Mouse (Mus musculus) MEL (cell line): ENCODE measurements at regions not wholly inside any gene's neighbourhood (a gene's known extent, or its start where the extent isn't known, plus 50 kb on each side); places are given as distances from the start of the nearest gene placed in this dataset.

ENCODE experiments used
- CTCF ChIP-seq, 3 experiments: IDR thresholded peaks in 2 of 3; conservative IDR thresholded peaks in 1 of 3; 2 replicates each; pipeline ENCODE4 v1.5.1; 2011 to 2012; ENCODE audit warnings: low read length in 3 of 3, low read depth in 2 of 3, mild to moderate bottlenecking in 2 of 3, improper control_type of control experiment in 1 of 3, inconsistent platforms in 1 of 3, mixed read lengths in 1 of 3, moderate library complexity in 1 of 3; ENCODE audit not compliant: control insufficient read depth in 1 of 3, insufficient read depth in 1 of 3, poor library complexity in 1 of 3, severe bottlenecking in 1 of 3
- MAFK ChIP-seq: IDR thresholded peaks from 2 replicates; pipeline ENCODE4 v1.6.1; 2011; ENCODE audit warnings: low read depth, mild to moderate bottlenecking, low read length, improper control_type of control experiment, borderline replicate concordance
- MYB ChIP-seq: IDR thresholded peaks from 2 replicates; pipeline ENCODE4 v1.6.1; 2011; ENCODE audit warnings: mild to moderate bottlenecking, low read depth, low read length, improper control_type of control experiment
- POLR2A ChIP-seq, 2 experiments: IDR thresholded peaks; 2 replicates each; pipeline ENCODE4 v1.6.1; 2011 to 2012; ENCODE audit warnings: low read length in 2 of 2, mild to moderate bottlenecking in 2 of 2, control low read depth in 1 of 2, improper control_type of control experiment in 1 of 2, low read depth in 1 of 2, moderate library complexity in 1 of 2; ENCODE audit not compliant: control insufficient read depth in 1 of 2, insufficient read depth in 1 of 2, poor library complexity in 1 of 2
- POLR2AphosphoS2 ChIP-seq: IDR thresholded peaks from 2 replicates; pipeline ENCODE4 v1.6.1; 2011; ENCODE audit warnings: low read length, improper control_type of control experiment
- POLR2AphosphoS5 ChIP-seq: IDR thresholded peaks from 2 replicates; pipeline ENCODE4 v1.6.1; 2012; ENCODE audit warnings: low read depth, borderline replicate concordance, mild to moderate bottlenecking, inconsistent platforms, low read length, moderate library complexity, mixed read lengths
- RAD21 ChIP-seq: IDR thresholded peaks from 2 replicates; pipeline ENCODE4 v1.6.1; 2011; ENCODE audit warnings: mild to moderate bottlenecking, low read depth, low read length, improper control_type of control experiment
- SMC3 ChIP-seq: IDR thresholded peaks from 2 replicates; pipeline ENCODE4 v1.6.1; 2011; ENCODE audit warnings: low read depth, low read length, improper control_type of control experiment
- TAL1 ChIP-seq: IDR thresholded peaks from 2 replicates; pipeline ENCODE4 v1.6.1; 2012; ENCODE audit warnings: mild to moderate bottlenecking, inconsistent platforms, low read length, moderate library complexity, mixed read lengths
- TCF12 ChIP-seq: IDR thresholded peaks from 2 replicates; pipeline ENCODE4 v1.6.1; 2014; ENCODE audit warnings: low read depth, mild to moderate bottlenecking, inconsistent platforms, low read length, improper control_type of control experiment, moderate library complexity
- USF1 ChIP-seq: IDR thresholded peaks from 2 replicates; pipeline ENCODE4 v1.6.1; 2014; ENCODE audit warnings: low read depth, mild to moderate bottlenecking, inconsistent platforms, low read length, improper control_type of control experiment, moderate library complexity

DNA sequence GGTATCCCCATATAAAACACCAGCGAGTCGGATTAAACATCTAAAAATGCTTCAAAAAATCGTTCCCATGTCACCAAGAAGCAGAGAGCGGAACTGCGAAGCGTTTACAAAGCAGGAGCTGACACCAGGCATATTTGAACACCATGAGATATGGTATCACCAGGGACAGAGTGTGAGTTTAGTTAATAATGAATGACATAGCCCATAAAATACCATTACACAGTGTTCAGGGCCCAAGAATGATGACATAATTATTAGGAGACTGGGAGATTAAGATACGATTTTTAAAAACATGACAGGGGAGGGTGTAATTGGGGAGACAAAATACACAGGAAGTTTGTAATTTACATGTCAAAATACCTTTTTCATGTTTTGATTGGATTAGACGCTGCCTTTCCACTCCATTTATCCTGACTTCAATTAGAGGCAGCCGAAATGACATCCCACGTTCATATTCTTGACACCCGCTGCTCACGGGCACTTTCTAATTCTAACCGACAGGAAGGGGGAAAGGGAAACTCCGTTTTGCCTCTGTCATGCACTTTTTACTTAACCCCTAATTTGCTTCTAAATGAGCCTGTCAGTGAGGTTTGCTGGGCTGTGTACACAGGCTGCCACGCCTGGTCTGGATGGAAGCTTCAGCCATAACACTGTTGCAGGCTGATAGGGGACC is 155.6 kb downstream of the Arrdc4 start:
- TF ChIP-seq CTCF (IDR thresholded peaks at IDR 0.05 in 2 of 3, conservative IDR thresholded peaks at IDR 0.05 in 1 of 3; ENCODE audit: control insufficient read depth in 1 of 3, insufficient read depth in 1 of 3, low read depth in 2 of 3, low read length in 3 of 3, poor library complexity in 1 of 3, severe bottlenecking in 1 of 3) (no peak), TAL1 (no peak), POLR2A (IDR thresholded peaks at IDR 0.05; ENCODE audit: control insufficient read depth in 1 of 2, insufficient read depth in 1 of 2, low read depth in 1 of 2, low read length in 2 of 2, poor library complexity in 1 of 2) (no peak), POLR2AphosphoS2 (no peak), TCF12 (no peak), POLR2AphosphoS5 (no peak), USF1 (no peak), MAFK (no peak), MYB (no peak), SMC3 (no peak), RAD21 (no peak)
